Mouse (Mus musculus): ENCODE data around the gene Krt35.

DNA sequence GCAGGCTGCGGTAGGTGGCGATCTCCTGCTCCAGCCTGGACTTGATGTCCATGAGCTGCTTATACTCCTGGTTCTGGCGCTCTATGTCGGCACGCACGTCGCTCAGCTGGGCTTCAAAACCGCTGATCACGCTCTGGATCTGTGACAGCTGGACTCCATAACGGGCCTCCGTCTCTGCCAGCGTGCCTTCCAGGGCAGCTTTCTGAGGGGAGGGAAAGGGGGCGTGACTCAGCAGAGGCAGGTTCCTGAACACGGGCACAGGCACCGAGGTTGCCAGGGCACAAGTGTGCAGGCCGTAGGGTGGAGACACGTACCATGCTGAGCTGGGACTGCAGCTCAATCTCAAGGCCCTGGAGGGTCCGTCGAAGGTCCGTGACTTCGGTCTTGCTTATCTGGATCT, 44.9 kb upstream of the Krt35 start:
- no peak for TF ChIP-seq POLR2A (IDR thresholded peaks at IDR 0.05; ENCODE audit: borderline replicate concordance, extremely low read depth, insufficient read depth, insufficient read length, poor library complexity, severe bottlenecking)
- no peak for TF ChIP-seq CTCF (IDR thresholded peaks at IDR 0.05; ENCODE audit: borderline replicate concordance, extremely low read depth, insufficient read depth, insufficient read length)
